Mouse (Mus musculus) left cerebral cortex, adult 18-20 months (tissue): ENCODE measurements around the gene Rbm19. TPM values are rescaled to one million over a fixed set of nuclear protein-coding genes. Genes with fewer than 3 reads are reported as not detected.

ENCODE experiments used
- DNase-seq, 2 experiments: peaks; one replicate each; pipeline ENCODE4 v3.0.0; 2021 to 2022; ENCODE audit warnings: low spot score in 2 of 2, mixed read lengths in 1 of 2
- total RNA-seq, 2 experiments: library from RNA; stranded (reverse); gene quantifications; 2 replicates each; pipeline ENCODE4 v1.2.3; 2021

The Rbm19 gene
- total RNA-seq, 2 experiments from 2014 or later = 19.5 to 20.4 TPM

GRCm38 (mm10) chr5:120163428-120163827 is 47.2 kb downstream of the Rbm19 start:
- DNase-seq = no peak

DNA sequence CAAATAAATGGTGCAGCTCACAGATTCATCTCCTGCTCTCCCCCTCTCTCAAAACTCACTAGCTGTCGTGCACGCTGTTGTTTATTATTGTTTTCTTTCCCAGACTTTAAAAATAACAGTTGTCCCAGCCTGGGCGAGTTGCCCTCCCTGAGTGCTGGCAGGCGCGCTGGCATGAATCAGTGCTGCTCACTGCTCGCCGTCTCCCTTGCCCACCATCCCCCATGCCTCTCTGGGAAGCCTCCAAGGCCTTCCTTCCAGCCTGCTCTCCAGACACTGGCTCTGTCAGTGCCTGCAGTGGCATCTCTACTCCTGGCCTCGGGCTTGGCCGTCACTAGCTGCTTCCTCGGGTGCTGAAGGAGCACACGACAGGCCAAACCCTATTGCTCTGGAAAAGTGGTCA is 48.2 kb downstream of the Rbm19 start:
- DNase-seq = peak; percentile 65 to 74

GRCm38 (mm10) chr5:120165061-120165942 is 49.0 kb downstream of the Rbm19 start:
- no peak for DNase-seq

DNA sequence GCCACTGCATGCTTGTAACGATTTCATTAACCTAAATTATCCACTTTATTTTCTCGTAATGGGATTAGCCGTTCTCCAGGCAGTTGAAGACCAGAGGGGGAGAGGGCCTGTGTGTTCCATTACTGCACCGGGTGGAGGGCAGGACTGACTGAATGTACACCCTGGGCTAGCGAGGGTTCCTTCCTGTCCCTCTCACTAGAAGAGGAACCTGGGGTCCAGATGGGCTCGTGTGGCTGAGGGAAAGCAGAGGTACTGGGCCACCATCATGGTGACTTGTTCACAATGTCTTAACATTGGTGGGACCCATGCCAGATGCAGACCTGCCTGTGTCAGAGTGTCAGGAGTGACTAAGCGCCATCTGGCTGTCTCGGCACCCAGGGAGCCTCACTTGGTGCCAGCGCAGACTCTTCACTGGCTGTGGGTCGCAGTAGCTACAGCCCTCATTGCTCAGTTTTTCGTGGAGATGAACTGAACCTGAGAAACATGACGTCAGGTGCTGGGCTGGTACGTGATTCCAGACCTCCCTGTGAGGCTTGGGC is 51.6 kb downstream of the Rbm19 start:
- DNase-seq = no peak

DNA sequence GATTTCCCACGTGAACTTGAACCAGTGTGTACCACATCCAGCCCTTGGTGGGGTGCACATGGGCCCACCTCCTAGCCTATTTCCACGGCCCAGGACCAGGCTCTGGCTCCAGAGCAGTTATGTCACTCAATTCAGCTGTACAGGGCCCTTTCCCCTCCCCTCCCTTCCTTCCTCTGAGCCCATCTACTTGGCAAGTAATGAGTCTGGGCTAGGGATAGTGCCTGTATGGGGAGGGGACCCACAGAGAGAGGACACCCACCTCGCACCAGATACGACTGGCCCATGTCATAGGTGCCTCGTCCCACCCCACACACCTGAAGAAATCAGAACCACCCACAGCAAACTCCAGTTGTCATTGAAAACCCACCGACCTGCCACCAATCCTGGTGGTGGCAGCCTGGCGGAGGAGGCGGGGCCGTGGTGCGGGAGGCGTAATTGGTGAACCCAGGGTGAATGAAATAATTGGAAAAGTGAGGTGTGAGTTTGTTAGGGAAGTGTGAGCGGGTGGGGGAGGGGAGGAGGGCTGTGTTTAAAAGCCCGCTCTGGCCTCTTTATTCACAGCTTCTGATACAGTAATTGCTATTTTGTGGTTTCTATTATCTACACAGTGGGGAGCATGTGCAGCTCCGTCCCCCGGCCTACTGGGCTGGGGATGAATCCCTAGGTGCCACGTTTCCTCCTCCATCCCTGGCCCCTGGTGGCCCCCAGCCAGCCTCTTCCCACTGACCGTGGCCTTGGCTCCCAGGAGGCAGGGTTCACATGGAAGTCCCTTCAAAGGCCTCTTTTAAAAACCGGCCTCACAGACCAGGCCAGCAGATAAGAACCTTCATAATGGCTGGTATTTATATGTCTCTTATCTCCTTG is 55.8 kb downstream of the Rbm19 start:
- DNase-seq = no peak

- DNase-seq = no peak
These were observed 56.5 kb downstream of the Rbm19 start for GRCm38 (mm10) chr5:120172729-120173101.

DNA sequence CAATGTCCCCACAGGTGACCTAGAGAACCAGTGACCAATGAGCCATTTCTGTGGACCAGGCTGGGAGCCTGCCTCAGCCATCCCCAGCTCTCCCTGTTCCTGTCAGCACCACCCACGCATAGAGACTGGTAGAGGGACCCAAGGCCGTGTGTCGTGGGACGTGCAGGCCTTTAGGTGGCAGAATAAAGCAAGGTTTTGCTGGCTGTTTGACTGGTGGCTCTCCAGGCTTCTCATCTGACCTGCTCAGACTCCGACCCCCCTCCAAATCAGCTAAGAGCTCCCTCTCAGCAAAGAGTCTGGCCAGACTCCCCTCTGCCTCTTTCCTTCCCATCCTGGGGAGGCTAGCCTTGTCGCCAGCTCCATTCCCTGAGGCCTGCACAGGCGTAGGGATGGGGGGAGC is 58.1 kb downstream of the Rbm19 start:
- peak in 1 of 2 experiments; percentile 47 for DNase-seq

- no peak for DNase-seq
These were observed 59.0 kb downstream of the Rbm19 start for GRCm38 (mm10) chr5:120175217-120175616.

DNA sequence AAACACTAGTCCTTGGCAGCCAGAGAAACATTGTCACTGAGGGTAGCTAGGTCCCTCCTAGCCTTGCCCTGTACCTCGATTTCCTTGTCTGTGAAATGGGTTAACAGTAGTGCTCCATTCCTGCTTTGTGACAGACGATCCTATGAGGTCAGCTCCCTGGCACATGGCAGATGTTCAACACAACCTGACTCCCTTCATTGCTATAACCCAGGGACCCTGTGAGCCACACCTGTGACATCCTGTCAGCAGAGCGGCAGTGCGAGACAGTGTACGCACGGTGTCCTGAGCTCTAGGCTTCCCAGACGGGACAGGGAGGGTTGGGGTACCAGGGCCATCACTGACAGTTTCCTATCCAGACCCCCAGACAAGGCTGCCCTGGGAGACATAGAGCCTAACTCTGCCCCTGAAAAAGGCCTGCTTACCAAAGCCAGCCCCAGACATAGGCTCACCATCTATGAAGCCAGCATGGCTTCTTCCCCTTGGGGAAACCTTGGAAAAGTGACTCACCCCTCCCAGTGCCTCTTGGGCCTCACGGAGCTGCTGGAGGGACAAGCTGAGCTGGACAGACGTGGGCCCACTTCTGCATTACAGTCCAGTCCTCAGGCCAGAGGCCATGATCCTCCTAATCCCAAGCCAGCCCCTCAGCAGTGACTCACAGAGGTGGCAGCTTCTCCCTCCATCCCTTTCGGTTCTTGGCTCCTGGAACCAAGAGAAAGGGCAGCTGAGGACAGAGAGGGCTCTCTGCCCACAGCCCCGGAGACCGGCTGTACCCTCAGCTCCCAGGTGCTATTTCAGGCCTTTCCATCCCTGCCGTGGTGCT is 60.2 kb downstream of the Rbm19 start:
- DNase-seq = no peak

DNA sequence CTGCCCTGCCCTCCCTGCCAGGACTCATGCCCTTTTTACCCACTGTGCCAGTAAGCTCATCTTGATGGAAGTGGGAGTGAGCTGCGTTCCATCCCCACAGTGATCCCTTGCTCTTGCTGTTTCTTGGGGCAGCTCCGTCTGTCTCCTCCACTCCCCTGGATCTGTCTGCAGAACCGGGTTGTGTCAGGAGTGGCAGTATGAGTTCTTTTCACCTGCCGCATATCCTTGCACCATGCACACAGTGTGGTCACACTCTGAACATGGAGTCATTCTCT is 60.7 kb downstream of the Rbm19 start:
- no peak for DNase-seq

GRCm38 (mm10) chr5:120180102-120180501 is 63.8 kb downstream of the Rbm19 start:
- DNase-seq = no peak

DNA sequence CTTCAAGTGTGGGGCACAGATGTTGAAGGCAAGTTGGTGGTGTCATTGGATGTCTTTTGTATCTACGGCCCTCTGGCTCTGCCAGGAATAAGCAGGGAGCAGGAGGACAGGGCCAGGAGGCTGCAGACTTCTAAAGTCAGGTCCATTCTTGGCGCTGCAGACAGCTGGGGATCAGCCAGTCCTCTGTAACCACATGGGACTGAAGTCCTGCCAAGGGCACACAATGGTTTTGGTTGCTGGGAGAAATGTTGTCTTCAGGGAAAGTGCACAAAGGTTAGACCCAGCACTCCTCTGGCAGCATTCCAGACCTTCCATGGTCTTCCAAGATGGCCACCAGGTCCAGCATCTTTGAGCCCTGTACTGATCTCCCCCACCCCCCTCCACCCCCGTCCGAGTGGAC is 65.1 kb downstream of the Rbm19 start:
- DNase-seq = no peak

- DNase-seq = peak in 1 of 2 experiments; percentile 38
These were observed 67.1 kb downstream of the Rbm19 start for GRCm38 (mm10) chr5:120183321-120183720.

- no peak for DNase-seq
These were observed 67.5 kb downstream of the Rbm19 start for GRCm38 (mm10) chr5:120183790-120184189.

- DNase-seq = no peak
These were observed 69.7 kb downstream of the Rbm19 start for GRCm38 (mm10) chr5:120185949-120186348.

GRCm38 (mm10) chr5:120188541-120188940 is 72.3 kb downstream of the Rbm19 start:
- no peak for DNase-seq

GRCm38 (mm10) chr5:120190001-120190582 is 73.8 kb downstream of the Rbm19 start:
- no peak for DNase-seq

DNA sequence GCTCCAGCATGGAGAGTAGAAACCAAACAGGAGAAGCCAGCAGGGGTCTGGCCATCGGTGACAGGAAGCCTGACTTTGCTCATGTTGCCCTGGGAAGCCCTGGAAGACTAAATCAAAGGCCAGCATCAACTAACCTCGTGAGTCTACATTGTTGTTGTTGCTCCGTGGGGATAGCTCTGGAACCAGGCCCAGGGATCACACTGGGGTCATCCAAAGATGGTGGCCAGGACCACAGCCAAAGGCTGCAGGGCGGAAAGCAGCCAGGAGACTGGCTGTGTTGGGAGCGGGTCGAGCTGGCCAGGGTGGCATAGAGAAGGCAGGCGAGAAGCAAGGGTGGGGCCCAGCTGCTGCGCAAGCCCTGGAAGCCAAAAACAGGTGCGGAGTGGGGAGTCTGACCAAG is 75.4 kb downstream of the Rbm19 start:
- DNase-seq = no peak

DNA sequence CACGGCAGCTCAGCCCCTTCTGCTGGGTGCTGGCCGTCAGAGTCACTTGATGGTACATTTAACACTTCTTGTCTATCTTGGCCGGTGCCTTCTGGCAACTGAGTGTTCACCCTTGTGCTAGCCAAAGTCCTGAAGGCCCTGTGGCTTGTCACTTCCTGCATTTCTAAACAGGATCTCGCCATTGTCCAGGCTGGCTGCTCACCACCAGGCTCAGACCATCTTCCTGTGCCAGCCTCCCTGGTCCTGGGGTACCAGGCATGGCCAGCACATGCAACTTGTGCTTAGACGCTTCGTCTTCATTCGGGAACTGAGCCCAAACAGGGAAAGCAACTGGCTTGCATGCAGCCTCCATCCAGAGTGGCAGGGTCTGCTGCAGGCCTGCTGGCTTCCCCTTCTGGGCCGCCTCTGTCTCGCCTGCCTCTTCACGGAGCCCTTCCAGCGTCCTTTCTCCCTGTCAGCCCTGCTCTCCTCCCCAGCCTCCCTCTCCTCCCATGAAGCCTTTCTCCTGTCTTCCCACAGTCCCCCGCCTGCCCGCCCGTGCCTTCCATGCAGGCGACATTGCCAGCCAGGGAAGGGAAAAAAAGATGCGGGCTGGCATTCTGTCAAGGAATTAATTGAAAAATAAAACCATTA is 78.2 kb downstream of the Rbm19 start:
- DNase-seq = peak in 1 of 2 experiments; percentile 38

GRCm38 (mm10) chr5:120194948-120195347 is 78.7 kb downstream of the Rbm19 start:
- DNase-seq = peak in 1 of 2 experiments; percentile 13
